Mouse (Mus musculus): ENCODE measurements at regions not wholly inside any gene's neighbourhood (a gene's known extent, or its start where the extent isn't known, plus 50 kb on each side); places are given as distances from the start of the nearest gene placed in this dataset.

DNA sequence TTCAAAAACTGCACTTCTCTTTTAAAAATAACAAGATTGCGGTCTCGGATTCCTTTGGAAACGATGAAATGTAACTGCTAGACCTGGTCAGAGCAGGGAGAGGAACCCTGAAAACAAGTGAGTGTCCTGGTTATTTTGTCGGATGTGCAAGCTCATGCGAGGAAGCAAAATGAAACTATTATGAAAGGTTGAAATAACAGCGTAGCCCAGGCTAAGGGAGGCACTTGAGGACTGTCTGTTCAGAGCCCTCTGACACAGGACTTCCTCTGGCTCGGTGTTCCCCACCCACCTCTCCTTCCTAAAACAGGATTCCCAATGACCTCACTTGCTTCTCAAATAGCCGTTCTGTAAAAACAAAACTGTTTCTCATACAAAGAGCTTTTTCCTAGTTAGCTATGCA, 51.3 kb upstream of the S1pr1 start:
- no peak for DNase-seq (ENCODE audit: low spot score in 2 of 2)

DNA sequence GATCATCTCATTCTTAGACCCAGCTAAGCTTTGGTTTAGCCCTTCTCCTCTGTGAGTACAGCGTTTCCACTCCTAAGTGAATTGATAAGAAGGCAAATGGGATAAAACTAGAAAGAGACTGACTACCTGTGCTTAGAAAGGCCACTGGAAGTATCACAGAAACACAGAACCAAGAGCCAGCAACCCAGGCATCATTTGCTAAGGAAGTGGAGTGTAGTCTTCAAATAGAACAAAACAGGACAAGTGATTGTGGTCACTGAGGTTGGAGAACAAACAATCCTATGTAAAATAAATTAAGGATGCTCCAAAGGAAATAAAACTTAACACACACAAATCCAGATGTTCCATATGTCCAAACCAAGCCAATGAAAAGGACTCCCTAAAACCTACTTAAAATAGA, 53.4 kb upstream of the S1pr1 start:
- DNase-seq (ENCODE audit: low spot score in 2 of 2): no peak

GRCm38 (mm10) chr3:115768761-115769530, 54.1 kb upstream of the S1pr1 start:
- peak in 1 of 2 experiments; percentile 8 for DNase-seq (ENCODE audit: low spot score in 2 of 2)

DNA sequence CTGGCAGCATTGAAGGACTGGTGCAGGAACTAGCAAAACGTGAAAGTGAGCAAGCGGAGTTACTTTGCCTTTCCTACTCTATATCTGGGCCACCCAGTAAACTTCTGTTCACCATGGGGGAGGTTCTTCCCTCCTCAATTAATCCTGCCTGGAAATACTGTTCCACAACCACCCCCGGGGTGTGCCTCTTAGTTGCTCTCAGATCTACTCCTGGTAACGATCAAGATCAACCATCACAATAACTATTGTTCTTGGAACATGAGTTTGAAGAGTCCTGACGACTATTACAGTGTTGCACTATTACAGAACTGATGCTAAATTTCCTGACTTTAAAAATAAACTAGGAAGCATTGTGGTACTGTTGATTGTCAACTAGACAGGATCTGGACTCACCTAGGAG, 57.8 kb upstream of the S1pr1 start:
- DNase-seq (ENCODE audit: low spot score in 2 of 2): no peak

DNA sequence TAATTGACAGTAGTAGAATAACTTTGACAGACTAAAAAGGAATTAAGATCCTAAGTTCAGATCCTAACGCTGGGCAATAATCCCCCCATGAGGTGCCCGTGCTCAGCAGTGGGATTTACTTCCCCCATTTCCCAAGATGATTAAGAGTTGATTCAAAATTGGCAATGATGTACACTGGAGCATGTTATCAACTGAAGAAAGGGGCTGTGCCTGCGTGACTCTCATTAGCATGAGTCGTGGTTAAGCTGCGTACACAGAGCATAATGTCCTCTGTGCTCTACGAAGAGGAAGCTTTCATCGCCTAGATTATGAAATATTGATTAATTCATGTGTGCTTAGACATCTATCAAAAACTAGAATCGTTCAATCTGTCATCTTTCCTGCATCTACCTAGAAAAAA, 59.4 kb upstream of the S1pr1 start:
- DNase-seq (ENCODE audit: low spot score in 2 of 2): no peak

DNA sequence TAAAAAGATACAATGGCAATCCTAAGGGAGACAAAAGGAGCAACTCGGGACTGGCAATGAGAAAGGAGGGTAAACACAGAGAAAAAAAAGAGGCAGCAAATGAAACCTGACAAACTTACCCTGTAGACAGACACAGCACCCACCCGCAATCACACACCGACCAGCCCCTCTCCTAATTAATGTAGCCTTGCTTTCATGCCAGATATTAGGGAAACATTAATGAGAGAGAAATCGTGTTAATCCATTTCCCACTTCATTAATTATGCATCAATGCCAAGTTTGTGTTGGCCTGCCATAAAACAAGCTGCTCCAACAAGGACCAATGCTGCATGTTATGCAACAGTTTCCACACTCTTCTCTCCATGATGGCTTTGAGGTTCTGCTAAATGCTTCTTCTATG, 59.9 kb upstream of the S1pr1 start:
- DNase-seq (ENCODE audit: low spot score in 2 of 2): no peak

DNA sequence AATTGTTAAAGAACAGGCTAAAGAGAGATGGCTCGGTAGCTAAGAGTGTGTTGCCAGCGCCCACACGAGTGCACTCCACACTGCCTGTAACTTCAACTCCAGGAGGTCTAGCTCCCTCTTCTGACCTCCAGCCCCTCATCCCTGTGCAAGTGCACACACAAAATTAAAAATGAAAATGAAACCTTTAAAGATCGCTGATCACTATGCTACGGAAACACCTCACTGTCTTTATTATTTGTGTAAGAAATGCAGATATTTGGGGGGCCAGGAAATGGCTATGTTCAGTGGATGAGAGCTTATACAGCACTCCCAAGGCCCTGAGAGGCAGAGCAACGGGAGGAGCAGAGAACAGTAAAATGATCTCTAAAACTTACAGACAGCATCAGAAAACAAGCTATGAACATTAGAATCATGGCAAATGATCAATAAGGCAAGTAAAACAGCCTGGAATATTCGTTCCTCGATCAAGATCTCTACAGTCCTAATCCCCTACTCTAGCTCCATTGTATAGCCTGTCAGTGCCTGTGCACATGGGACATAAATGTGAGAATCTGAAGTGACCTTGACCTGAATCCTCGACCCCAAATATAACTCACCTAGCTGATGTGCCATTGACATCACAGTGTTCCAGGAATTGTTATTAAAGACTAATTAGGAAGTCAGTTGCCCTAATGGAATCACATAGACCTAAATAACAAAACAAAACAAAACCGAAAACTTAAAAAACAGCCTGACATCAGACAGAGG, 64.4 kb upstream of the S1pr1 start:
- no peak for DNase-seq (ENCODE audit: low spot score in 2 of 2)

- DNase-seq (ENCODE audit: low spot score in 2 of 2): no peak
Observed at GRCm38 (mm10) chr3:115779906-115780305, 65.0 kb upstream of the S1pr1 start.

- no peak for DNase-seq (ENCODE audit: low spot score in 2 of 2)
Observed at GRCm38 (mm10) chr3:115782726-115783125, 67.9 kb upstream of the S1pr1 start.

DNA sequence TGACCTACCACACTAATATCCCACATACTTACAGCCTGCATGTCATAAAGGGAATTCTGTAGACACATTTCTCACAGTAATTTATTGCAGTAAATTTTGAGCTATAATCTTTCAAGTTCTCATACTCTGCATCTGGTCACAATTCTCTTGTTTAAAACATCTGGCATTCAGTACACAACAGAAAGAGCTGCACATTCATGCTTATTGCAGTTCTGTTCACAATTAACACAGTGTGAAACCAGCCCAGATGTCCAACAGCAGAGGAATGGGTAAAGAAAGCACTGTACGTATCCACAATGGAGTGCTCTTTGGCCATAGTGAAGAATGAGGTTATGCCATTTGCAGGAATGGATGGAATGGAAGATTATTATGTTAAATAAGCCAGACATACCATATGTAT, 72.5 kb upstream of the S1pr1 start:
- DNase-seq (ENCODE audit: low spot score in 2 of 2): no peak

DNA sequence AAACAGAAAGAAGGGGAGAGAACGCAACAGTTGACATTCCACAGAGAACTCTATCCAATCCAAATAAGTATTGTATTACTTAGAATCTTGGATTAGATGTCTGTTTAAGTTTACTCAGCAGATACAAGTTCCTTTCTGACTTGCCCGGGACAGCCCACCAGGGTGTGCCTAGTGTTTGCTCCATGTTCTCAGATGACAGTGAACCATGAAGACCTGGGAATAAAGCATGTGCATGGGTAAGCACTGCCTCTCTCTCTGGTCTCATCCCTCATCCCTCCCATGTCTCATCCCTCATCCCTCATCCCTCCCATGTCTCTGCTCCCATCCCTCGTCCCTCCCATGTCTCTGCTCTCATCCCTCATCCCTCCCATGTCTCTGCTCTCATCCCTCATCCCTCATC, 73.7 kb upstream of the S1pr1 start:
- no peak for DNase-seq (ENCODE audit: low spot score in 2 of 2)

DNA sequence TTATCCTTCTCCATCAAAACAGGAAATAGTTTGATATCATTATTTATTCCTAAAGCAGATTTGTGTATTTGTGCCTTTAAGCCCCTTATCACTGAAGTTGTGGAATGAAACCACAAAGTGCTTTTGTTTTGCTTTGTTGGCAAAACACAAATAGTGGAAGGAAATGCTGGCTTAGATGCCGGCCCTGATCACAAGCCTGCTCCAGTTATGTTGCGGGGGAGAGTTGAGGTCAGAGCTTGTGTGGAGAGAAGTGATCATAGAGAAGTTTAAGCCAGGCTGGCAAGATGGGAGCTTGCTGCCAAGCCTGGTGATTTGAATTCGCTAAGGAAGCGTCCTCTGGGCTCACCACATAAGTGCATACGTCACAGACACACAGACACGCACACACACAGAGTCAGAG, 74.2 kb upstream of the S1pr1 start:
- DNase-seq (ENCODE audit: low spot score in 2 of 2): no peak

DNA sequence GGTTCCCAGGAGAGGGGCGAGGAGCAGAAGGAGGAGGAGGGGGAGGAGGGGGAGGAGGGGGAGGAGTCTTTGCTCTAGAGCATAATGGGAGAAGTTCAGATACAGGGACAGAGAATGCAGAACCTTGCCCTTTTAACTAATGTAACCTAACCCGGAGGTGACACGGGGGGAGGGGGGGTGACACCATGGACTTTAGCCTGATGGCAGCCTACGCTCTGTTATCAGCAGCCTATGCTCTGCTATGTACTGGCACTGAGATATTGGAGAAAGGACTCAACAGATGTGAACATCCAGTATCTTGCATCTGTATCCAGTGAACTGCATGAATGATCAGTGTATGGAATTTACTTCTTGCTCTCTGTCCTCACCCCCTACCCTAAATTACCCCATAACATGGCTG, 77.7 kb upstream of the S1pr1 start:
- DNase-seq (ENCODE audit: low spot score in 2 of 2): no peak

GRCm38 (mm10) chr3:115793344-115794059, 78.6 kb upstream of the S1pr1 start:
- DNase-seq (ENCODE audit: low spot score in 2 of 2): no peak

GRCm38 (mm10) chr3:115799326-115799725, 84.5 kb upstream of the S1pr1 start:
- no peak for DNase-seq (ENCODE audit: low spot score in 2 of 2)

- no peak for DNase-seq (ENCODE audit: low spot score in 2 of 2)
Observed at GRCm38 (mm10) chr3:115799981-115800380, 85.1 kb upstream of the S1pr1 start.

DNA sequence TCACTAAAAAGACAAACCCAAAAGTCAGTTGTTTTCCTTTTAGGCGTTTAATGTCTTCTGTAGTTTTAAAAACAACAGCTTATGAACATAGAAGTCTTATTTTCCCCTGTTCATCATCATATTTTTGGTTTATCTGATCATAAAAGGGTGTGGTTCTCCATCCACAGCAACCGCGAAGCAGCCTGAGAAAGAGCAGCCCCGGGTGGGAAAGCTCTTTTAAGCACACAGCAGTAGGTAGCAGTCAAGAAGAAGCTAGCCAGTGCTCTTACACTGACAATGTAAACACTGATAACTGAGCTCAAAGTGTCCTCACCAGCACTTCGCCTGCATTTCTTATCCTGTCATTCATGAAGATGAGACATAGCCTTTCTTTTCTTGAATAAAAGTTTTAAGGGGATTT, 86.0 kb upstream of the S1pr1 start:
- no peak for DNase-seq (ENCODE audit: low spot score in 2 of 2)

DNA sequence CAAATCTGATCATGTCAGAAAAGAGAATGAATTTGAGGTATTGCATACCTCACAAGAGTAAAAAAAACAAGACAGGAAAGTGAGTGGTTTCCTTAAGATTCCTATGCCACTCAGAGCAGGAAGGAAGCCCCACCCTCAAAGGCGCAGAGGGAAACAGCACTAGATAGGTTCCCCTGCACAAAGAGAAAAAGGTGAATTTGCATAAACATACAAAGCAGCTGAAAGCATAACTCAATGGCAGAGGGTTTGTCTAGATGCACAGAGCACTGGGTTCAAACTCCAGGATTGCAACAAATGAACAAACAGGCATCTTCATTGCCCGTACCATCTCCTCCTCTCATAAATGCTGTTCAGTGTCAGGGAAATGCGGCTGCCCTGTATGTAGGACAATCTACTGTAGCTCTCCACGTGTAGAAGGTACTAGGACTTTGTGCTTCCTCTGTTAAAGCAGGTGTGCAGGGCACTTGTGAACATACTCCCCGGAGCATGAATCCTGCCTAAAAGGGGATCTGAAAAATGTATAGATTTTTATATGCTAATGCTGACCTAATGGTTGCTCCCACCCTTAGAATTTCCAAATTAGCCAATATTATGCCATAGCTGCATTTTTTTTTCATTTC, 85.9 kb upstream of the Dph5 start:
- DNase-seq (ENCODE audit: low spot score in 2 of 2): no peak

DNA sequence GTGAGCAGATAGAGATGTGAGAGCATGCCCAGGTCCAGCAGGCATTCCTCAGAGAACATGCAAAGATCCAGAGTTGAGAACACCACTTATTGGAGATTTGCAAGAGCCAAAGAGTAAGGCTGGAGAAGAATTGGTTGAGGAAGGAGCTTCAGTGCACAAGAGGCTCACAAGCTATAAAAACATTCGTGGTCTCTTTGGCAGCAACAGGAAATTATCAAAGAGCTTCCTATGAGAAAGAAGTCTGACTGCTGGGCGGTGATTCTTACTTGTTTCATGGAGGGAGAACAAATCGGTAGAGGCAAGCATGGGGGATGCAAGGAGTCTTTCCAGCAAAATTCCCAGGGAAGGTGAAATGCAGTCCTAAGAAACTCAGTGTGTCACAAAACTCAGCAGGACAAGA, 83.0 kb upstream of the Dph5 start:
- no peak for DNase-seq (ENCODE audit: low spot score in 2 of 2)

- no peak for DNase-seq (ENCODE audit: low spot score in 2 of 2)
Observed at GRCm38 (mm10) chr3:115807032-115807431, 80.6 kb upstream of the Dph5 start.

DNA sequence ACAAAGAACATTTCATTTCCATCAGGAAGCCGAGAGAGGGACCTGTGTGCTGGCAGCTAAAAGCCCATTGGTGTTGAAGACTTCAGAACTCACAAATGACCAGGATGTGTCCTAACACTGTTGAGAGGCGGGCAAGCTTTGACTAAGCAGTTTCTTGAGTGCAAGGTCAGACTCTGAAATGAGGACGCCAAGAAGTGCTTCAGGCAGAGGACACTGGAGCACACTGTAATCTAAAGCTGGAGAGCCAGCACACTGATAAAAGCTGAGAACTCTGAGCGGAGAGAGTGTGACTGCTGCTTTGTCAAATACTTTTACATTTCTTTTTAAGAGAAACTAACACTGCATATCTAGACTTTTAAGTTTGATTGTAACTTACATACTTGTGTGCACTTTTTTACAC, 72.5 kb upstream of the Dph5 start:
- peak in 1 of 2 experiments; percentile 7 for DNase-seq (ENCODE audit: low spot score in 2 of 2)

Data from adrenal gland, adult 18-20 months (tissue).